7 mouse cellular contexts compared by ENCODE assay signal in genomic region chr5:115238729-115239195, GRCm38 (mm10). TPM values are rescaled to one million over a fixed set of nuclear protein-coding genes. Genes with fewer than 3 reads are reported as not detected.
DNase-seq lines count a peak whose midpoint lies in the region; ATAC-seq and TF ChIP-seq lines count a peak whose summit lies in the region.

No protein-coding gene starts in this region.

- peaks cover 45% of the 10 kb centered on the region for H3K36me3 ChIP-seq in G1E (replicated peaks)
- H3K36me3 ChIP-seq in heart, postnatal 0 days (replicated peaks; ENCODE audit: control insufficient read depth, insufficient read depth, low read length) = peaks cover 40% of the 10 kb centered on the region
- H3K36me3 ChIP-seq in limb, embryonic 14.5 days (ENCODE audit: control insufficient read depth, insufficient read depth, low read length) = peaks cover 43% of the 10 kb centered on the region
- H3K36me3 ChIP-seq in stomach, postnatal 0 days (ENCODE audit: control insufficient read depth, insufficient read depth, low read length) = peaks cover 25% of the 10 kb centered on the region

- 16% methylated on average over 11 of the region's 11 CpGs for WGBS in heart, postnatal 0 days
- WGBS in limb, embryonic 14.5 days = 6% methylated on average over 11 of the region's 11 CpGs
- 11% methylated on average over 11 of the region's 11 CpGs for WGBS in stomach, postnatal 0 days

- no peak for ATAC-seq in G1E (ENCODE audit: extremely low read depth, insufficient number of reproducible peaks, low FRiP score, poor library complexity, severe bottlenecking)
- ATAC-seq in heart, postnatal 0 days (ENCODE audit: insufficient read depth, low read depth) = no peak
- no peak for ATAC-seq in limb, embryonic 14.5 days (ENCODE audit: low FRiP score, low read depth)
- ATAC-seq in stomach, postnatal 0 days (ENCODE audit: low FRiP score, low TSS enrichment) = no peak

- peak overlapping the region; percentile 97 for H3K4me2 ChIP-seq in heart, postnatal 0 days (ENCODE audit: low read depth, low read length)
- peak overlapping the region; percentile 89 for H3K4me2 ChIP-seq in limb, embryonic 14.5 days (replicated peaks; ENCODE audit: low read depth, low read length, severe bottlenecking)
- peak overlapping the region; percentile 96 for H3K4me2 ChIP-seq in stomach, postnatal 0 days (replicated peaks; ENCODE audit: low read depth)

- H3K9ac ChIP-seq in heart, postnatal 0 days (replicated peaks; ENCODE audit: low read depth, low read length) = peak overlapping the region; percentile 63
- no peak overlapping the region for H3K9ac ChIP-seq in limb, embryonic 14.5 days (ENCODE audit: low read depth, low read length, severe bottlenecking)
- peak overlapping the region; percentile 76; the same call in 1 of the 2 replicates for H3K9ac ChIP-seq in stomach, postnatal 0 days (ENCODE audit: low read length)

- no peak for TF ChIP-seq EP300 in heart, postnatal 0 days (IDR thresholded peaks at IDR 0.05; ENCODE audit: low read depth)
- TF ChIP-seq EP300 in stomach, postnatal 0 days (optimal IDR thresholded peaks at IDR 0.05) = no peak

- H3K9me3 ChIP-seq in G1E (replicated peaks) = 0 out of 2 replicates have a peak, but pooled peaks cover 3% of the 10 kb centered on the region
- H3K9me3 ChIP-seq in heart, postnatal 0 days (replicated peaks; ENCODE audit: control insufficient read depth, low read length) = no peaks in the 10 kb centered on the region
- no peaks in the 10 kb centered on the region for H3K9me3 ChIP-seq in limb, embryonic 14.5 days (ENCODE audit: control insufficient read depth, low read length)
- no peaks in the 10 kb centered on the region for H3K9me3 ChIP-seq in stomach, postnatal 0 days (ENCODE audit: control insufficient read depth, low read length)

- TF ChIP-seq POLR2A in limb, embryonic 14.5 days (IDR thresholded peaks at IDR 0.05; ENCODE audit: borderline replicate concordance, extremely low read depth, insufficient read depth, insufficient read length) = no peak

- peaks cover 28% of the 10 kb centered on the region for H3K4me1 ChIP-seq in G1E (ENCODE audit: insufficient read depth, low read depth, low read length)
- 0 out of 2 replicates have a peak, but pooled peaks cover 6% of the 10 kb centered on the region for H3K4me1 ChIP-seq in heart, postnatal 0 days (ENCODE audit: control insufficient read depth, insufficient read depth)
- peaks cover 9% of the 10 kb centered on the region for H3K4me1 ChIP-seq in limb, embryonic 14.5 days (ENCODE audit: control insufficient read depth, insufficient read depth, low read length)
- no peaks in the 10 kb centered on the region for H3K4me1 ChIP-seq in stomach, postnatal 0 days (replicated peaks; ENCODE audit: control insufficient read depth, insufficient read depth)

- no peak for DNase-seq in G1E (ENCODE audit: low spot score)
- peak; percentile 14 for DNase-seq in c-Kit-positive CD71-positive TER-119-positive erythroid progenitor cells, embryonic 14.5 days (ENCODE audit: low spot score)
- DNase-seq in heart, postnatal 0 days (ENCODE audit: low spot score) = no peak
- DNase-seq in limb, embryonic 14.5 days (ENCODE audit: low spot score) = no peak
- DNase-seq in stomach, postnatal 0 days (ENCODE audit: low spot score) = peak; percentile 37
- DNase-seq in urinary bladder, postnatal 36 days (ENCODE audit: low spot score in 2 of 2) = no peak
- DNase-seq in thymus, postnatal 0 days (ENCODE audit: low spot score) = no peak

- peak overlapping the region; percentile 98; the same call in 1 of the 2 replicates for H3K4me3 ChIP-seq in G1E (ENCODE audit: low read depth, low read length)
- H3K4me3 ChIP-seq in heart, postnatal 0 days (ENCODE audit: low read depth, low read length) = peak overlapping the region; percentile 79
- H3K4me3 ChIP-seq in limb, embryonic 14.5 days (replicated peaks; ENCODE audit: low read length) = peak overlapping the region; percentile 89
- peak overlapping the region; percentile 83 for H3K4me3 ChIP-seq in stomach, postnatal 0 days (ENCODE audit: low read depth, low read length)

- no peak for TF ChIP-seq CTCF in G1E (IDR thresholded peaks at IDR 0.05; ENCODE audit: low read depth, low read length)
- no peak for TF ChIP-seq CTCF in heart, postnatal 0 days (IDR thresholded peaks at IDR 0.05; ENCODE audit: low read depth)
- no peak for TF ChIP-seq CTCF in stomach, postnatal 0 days (IDR thresholded peaks at IDR 0.05; ENCODE audit: low read depth)

- peaks cover 16% of the 10 kb centered on the region for H3K27me3 ChIP-seq in G1E (ENCODE audit: insufficient read depth, low read length)
- no peaks in the 10 kb centered on the region for H3K27me3 ChIP-seq in heart, postnatal 0 days (ENCODE audit: control insufficient read depth, insufficient read depth, low read length)
- 0 out of 2 replicates have a peak, but pooled peaks cover 2% of the 10 kb centered on the region for H3K27me3 ChIP-seq in limb, embryonic 14.5 days (ENCODE audit: control insufficient read depth, insufficient read depth, low read length)
- no peaks in the 10 kb centered on the region for H3K27me3 ChIP-seq in stomach, postnatal 0 days (ENCODE audit: control insufficient read depth, insufficient read depth, low read length)

- no peak overlapping the region for H3K27ac ChIP-seq in heart, postnatal 0 days (ENCODE audit: low read depth)
- H3K27ac ChIP-seq in limb, embryonic 14.5 days (replicated peaks; ENCODE audit: low read depth, low read length) = no peak overlapping the region
- no peak overlapping the region for H3K27ac ChIP-seq in stomach, postnatal 0 days (replicated peaks)

RNA-seq across cellular contexts. Expression of gene Pop5, which starts 3.1 kb away (rescaled TPM):
- total RNA-seq in G1E (2014; fragmentation: Nextera tagmentation) (24.2 and 25.5 TPM in 2 replicates), G1E (2017) (61.2 and 82.5 TPM in 2 replicates)
- 18.6 and 28.3 TPM in 2 replicates for polyA plus RNA-seq in G1E (2012)
- total RNA-seq in heart, postnatal 0 days (2014; rRNA removed; ENCODE audit: low replicate concordance) = 41.1 and 71.6 TPM in 2 replicates
- polyA plus RNA-seq in heart, postnatal 0 days (2015; fragmentation: Nextera tagmentation; extraction: Ambion mirVana) = 57.9 and 65.9 TPM in 2 replicates
- 51.6 and 61.7 TPM in 2 replicates for polyA plus RNA-seq in limb, embryonic 14.5 days (2012; rRNA removed)
- polyA plus RNA-seq in limb, embryonic 14.5 days (2014; fragmentation: Nextera tagmentation; extraction: Ambion mirVana) = 90.3 and 107 TPM in 2 replicates
- polyA plus RNA-seq in stomach, postnatal 0 days (2015; fragmentation: Nextera tagmentation; extraction: Ambion mirVana) = 83.9 and 85.3 TPM in 2 replicates
- 229 and 231 TPM in 2 replicates for polyA plus RNA-seq in thymus, postnatal 0 days (2015; fragmentation: Nextera tagmentation; extraction: Ambion mirVana)

RNA-seq across cellular contexts. Expression of gene Rnf10, which starts 33.9 kb away (rescaled TPM):
- total RNA-seq in G1E (2014; fragmentation: Nextera tagmentation) (59.7 and 87.3 TPM in 2 replicates), G1E (2017) (56.9 and 57.3 TPM in 2 replicates)
- polyA plus RNA-seq in G1E (2012) = 201 and 202 TPM in 2 replicates
- total RNA-seq in heart, postnatal 0 days (2014; rRNA removed; ENCODE audit: low replicate concordance) = 76.0 and 82.4 TPM in 2 replicates
- 104 and 105 TPM in 2 replicates for polyA plus RNA-seq in heart, postnatal 0 days (2015; fragmentation: Nextera tagmentation; extraction: Ambion mirVana)
- polyA plus RNA-seq in limb, embryonic 14.5 days (2012; rRNA removed) = 163 and 180 TPM in 2 replicates
- polyA plus RNA-seq in limb, embryonic 14.5 days (2014; fragmentation: Nextera tagmentation; extraction: Ambion mirVana) = 86.7 and 95.6 TPM in 2 replicates
- polyA plus RNA-seq in stomach, postnatal 0 days (2015; fragmentation: Nextera tagmentation; extraction: Ambion mirVana) = 84.0 and 93.0 TPM in 2 replicates
- 88.3 and 98.7 TPM in 2 replicates for polyA plus RNA-seq in thymus, postnatal 0 days (2015; fragmentation: Nextera tagmentation; extraction: Ambion mirVana)

RNA-seq across cellular contexts. Expression of gene Coq5, which starts 40.7 kb away (rescaled TPM):
- total RNA-seq in G1E (2014; fragmentation: Nextera tagmentation) = 41.1 and 42.9 TPM in 2 replicates
- 51.6 and 56.9 TPM in 2 replicates for total RNA-seq in G1E (2017)
- polyA plus RNA-seq in G1E (2012) = 23.4 and 25.0 TPM in 2 replicates
- 74.1 and 82.7 TPM in 2 replicates for total RNA-seq in heart, postnatal 0 days (2014; rRNA removed; ENCODE audit: low replicate concordance)
- polyA plus RNA-seq in heart, postnatal 0 days (2015; fragmentation: Nextera tagmentation; extraction: Ambion mirVana) = 111 and 116 TPM in 2 replicates
- 11.5 and 13.7 TPM in 2 replicates for polyA plus RNA-seq in limb, embryonic 14.5 days (2012; rRNA removed)
- polyA plus RNA-seq in limb, embryonic 14.5 days (2014; fragmentation: Nextera tagmentation; extraction: Ambion mirVana) = 38.5 and 39.9 TPM in 2 replicates
- polyA plus RNA-seq in stomach, postnatal 0 days (2015; fragmentation: Nextera tagmentation; extraction: Ambion mirVana) = 32.6 and 32.9 TPM in 2 replicates
- polyA plus RNA-seq in thymus, postnatal 0 days (2015; fragmentation: Nextera tagmentation; extraction: Ambion mirVana) = 38.5 TPM in 2 replicates

RNA-seq across cellular contexts. Expression of gene Cabp1, which starts 44.6 kb away (rescaled TPM):
- not detected in 2 replicates for total RNA-seq in G1E (2014; fragmentation: Nextera tagmentation)
- 0.06 and 0.27 TPM in 2 replicates for total RNA-seq in G1E (2017)
- polyA plus RNA-seq in G1E (2012) = not detected in 2 replicates
- total RNA-seq in heart, postnatal 0 days (2014; rRNA removed; ENCODE audit: low replicate concordance) = 0.39 and 4.1 TPM in 2 replicates
- polyA plus RNA-seq in heart, postnatal 0 days (2015; fragmentation: Nextera tagmentation; extraction: Ambion mirVana) = 0.78 and 0.96 TPM in 2 replicates
- 3.1 and 4.7 TPM in 2 replicates for polyA plus RNA-seq in limb, embryonic 14.5 days (2012; rRNA removed)
- polyA plus RNA-seq in limb, embryonic 14.5 days (2014; fragmentation: Nextera tagmentation; extraction: Ambion mirVana) = 1.2 and 1.5 TPM in 2 replicates
- 0.44 and 0.67 TPM in 2 replicates for polyA plus RNA-seq in stomach, postnatal 0 days (2015; fragmentation: Nextera tagmentation; extraction: Ambion mirVana)
- 0.99 and 1.4 TPM in 2 replicates for polyA plus RNA-seq in thymus, postnatal 0 days (2015; fragmentation: Nextera tagmentation; extraction: Ambion mirVana)

Comparison
In these comparisons a context has a peak if more than half of its experiments do, and no peak if none do; other contexts are left out.
1. DNase-seq: peak in c-Kit-positive CD71-positive TER-119-positive erythroid progenitor cells, embryonic 14.5 days (single experiment) and stomach, postnatal 0 days (single experiment); none in G1E (single experiment), heart, postnatal 0 days (single experiment), limb, embryonic 14.5 days (single experiment), urinary bladder, postnatal 36 days (0 of 2) and thymus, postnatal 0 days (single experiment).
2. Peak in every context shown above with its lines, with median percentiles within 50 percentile points of each other: H3K4me3 ChIP-seq and H3K4me2 ChIP-seq.